In the genomic region with DNA sequence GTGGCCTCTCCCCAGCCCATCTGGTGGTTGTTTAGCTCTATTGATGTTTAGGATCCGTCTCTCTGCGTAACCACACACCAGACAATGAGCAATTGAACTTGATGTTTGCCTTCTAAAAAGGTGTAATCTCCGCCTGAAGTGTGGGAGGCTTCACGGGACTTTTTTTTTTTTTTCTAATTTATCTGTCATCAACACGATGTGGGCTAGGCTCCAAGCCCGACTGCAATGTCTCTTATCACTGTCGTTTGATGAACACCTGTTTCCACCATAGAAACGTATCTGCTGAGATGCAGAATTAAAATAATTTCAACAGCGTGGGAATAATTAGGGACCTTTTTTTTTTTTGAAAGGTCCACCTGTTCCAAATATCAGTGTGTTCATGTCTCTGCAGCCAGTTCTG, we compare ENCODE assay signal across 25 mouse cellular contexts.
"Had no signal": no experiment of that assay in that cellular context is flagged by ENCODE, and none has a peak within 500 bp of the region (broad histone marks: within the 10 kb centered on the region; RNA-seq: fewer than 3 reads in every experiment).

No protein-coding gene starts in this region.

- H3K27ac ChIP-seq: heart, adult 2 months; heart, embryonic 13.5 days; heart, embryonic 15.5 days; hindbrain, embryonic 13.5 days; hindbrain, embryonic 15.5 days; hindbrain, postnatal 0 days; layer of hippocampus, adult 2 months; left cerebral cortex, adult 2 months; limb, embryonic 12.5 days; liver, embryonic 13.5 days; liver, embryonic 15.5 days had no signal

- H3K9me3 ChIP-seq: heart, embryonic 13.5 days; heart, embryonic 15.5 days; hindbrain, embryonic 13.5 days; hindbrain, embryonic 15.5 days; limb, embryonic 12.5 days; liver, embryonic 13.5 days; liver, embryonic 15.5 days had no signal

- DNase-seq: gastrocnemius, postnatal 14 days; gastrocnemius, postnatal 36 days; heart, adult 11 months; heart, adult 2 months; heart, postnatal 14 days; heart, postnatal 36 days; kidney, adult 11 months; kidney, adult 8-10 months; kidney, postnatal 10 days; kidney, postnatal 25 days; kidney, postnatal 4 days; liver; liver, embryonic 13.5 days had no signal

- H3K4me2 ChIP-seq: heart, embryonic 11.5 days; heart, embryonic 13.5 days; heart, embryonic 15.5 days; hindbrain, embryonic 13.5 days; hindbrain, embryonic 15.5 days; limb, embryonic 12.5 days; liver, embryonic 11.5 days; liver, embryonic 13.5 days; liver, embryonic 15.5 days had no signal

- H3K9ac ChIP-seq: heart, embryonic 13.5 days; heart, embryonic 15.5 days; hindbrain, embryonic 13.5 days; hindbrain, embryonic 15.5 days; limb, embryonic 12.5 days; liver, embryonic 13.5 days; liver, embryonic 15.5 days had no signal

- H3K27me3 ChIP-seq: heart, embryonic 15.5 days; hindbrain, embryonic 13.5 days; hindbrain, embryonic 15.5 days; liver, embryonic 13.5 days; liver, embryonic 15.5 days had no signal

- ATAC-seq: hindbrain, postnatal 0 days; intestine, embryonic 16.5 days had no signal

- H3K4me1 ChIP-seq: heart, embryonic 13.5 days; heart, embryonic 15.5 days; hindbrain, embryonic 13.5 days; hindbrain, embryonic 15.5 days; limb, embryonic 12.5 days; liver, embryonic 13.5 days; liver, embryonic 15.5 days had no signal

- H3K4me3 ChIP-seq: heart, adult 2 months; heart, embryonic 13.5 days; heart, embryonic 15.5 days; hindbrain, embryonic 13.5 days; hindbrain, embryonic 15.5 days; layer of hippocampus, adult 2 months; left cerebral cortex, adult 2 months; limb, embryonic 12.5 days; liver, embryonic 13.5 days; liver, embryonic 15.5 days had no signal

- H3K36me3 ChIP-seq: heart, embryonic 13.5 days; heart, embryonic 15.5 days; hindbrain, embryonic 13.5 days; hindbrain, embryonic 15.5 days; limb, embryonic 12.5 days; liver, embryonic 13.5 days; liver, embryonic 15.5 days had no signal
